Mouse (Mus musculus): ENCODE results near the gene Sgms1.

DNA sequence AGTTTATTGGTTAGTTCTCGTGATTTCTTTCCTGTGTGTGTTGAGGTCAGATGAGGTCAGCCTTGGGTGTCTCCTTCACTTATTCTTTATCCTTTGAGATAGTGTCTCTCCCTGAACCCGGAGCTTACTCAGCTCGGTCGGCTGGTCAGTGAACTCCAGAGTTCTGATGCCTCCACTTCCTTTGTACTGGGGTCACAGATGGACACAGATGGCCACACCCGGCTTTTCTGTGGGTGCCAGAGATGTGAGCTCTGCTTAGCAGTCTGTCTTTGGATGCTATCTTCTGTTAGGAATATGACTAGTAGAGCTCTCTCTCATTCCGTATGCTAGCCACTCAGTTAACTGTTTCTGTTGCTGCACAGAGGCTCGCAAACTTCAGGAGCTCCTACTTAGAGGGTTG, 92.7 kb downstream of the Sgms1 start:
- no peak for TF ChIP-seq E2F4 (IDR thresholded peaks at IDR 0.05; ENCODE audit: insufficient read depth)
- no peak for TF ChIP-seq POLR2AphosphoS2 (IDR thresholded peaks at IDR 0.05; ENCODE audit: insufficient read length, low read depth)
- no peak for TF ChIP-seq POLR2A (IDR thresholded peaks at IDR 0.05; ENCODE audit: insufficient read length, low read depth)

Data from myocyte (in vitro differentiated cells).